In the genomic region with DNA sequence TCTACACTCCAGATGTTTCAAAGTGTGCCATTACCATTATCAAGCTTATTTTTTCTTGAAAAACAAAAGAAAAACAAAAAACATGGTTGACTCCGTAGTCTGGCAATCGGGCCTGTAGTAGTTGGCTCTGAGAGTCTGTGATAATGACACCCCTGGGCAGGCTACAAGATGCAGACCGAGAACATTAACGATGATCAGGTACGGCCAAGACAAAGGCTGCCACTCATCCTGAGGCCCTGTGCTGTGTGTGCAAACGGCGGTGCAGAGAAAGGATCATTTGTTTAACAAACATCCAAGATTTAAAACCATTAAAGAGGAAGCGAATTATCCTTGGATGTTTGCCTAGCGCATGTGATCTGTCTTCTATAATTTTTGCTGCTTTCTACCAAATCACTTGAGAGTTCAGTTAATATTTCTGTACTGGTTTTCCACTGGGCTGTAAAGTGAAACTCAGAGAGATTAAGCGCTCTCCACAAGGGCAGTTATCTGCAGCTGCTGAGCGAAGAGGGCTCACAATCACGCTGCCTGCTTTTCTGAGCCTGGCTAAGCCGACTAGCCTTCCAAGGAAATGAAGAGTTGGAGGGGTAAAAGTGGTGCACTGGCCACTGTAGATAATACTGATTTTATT, we compare ENCODE assay signal across 9 mouse cellular contexts.
DNase-seq lines count a peak whose midpoint lies in the region; ATAC-seq and TF ChIP-seq lines count a peak whose summit lies in the region.
"Had no signal": no experiment of that assay in that cellular context is flagged by ENCODE, and none has a peak within 500 bp of the region (broad histone marks: within the 10 kb centered on the region; RNA-seq: fewer than 3 reads in every experiment).

No protein-coding gene starts in this region.

- WGBS in lung, postnatal 0 days: 33% methylated on average over 13 of the region's 13 CpGs
- 46% methylated on average over 13 of the region's 13 CpGs for WGBS in heart, postnatal 0 days

- peak overlapping the region; percentile 37 for H3K4me2 ChIP-seq in lung, postnatal 0 days (replicated peaks; ENCODE audit: low read depth, low read length)
- H3K4me2 ChIP-seq in heart, postnatal 0 days (ENCODE audit: low read depth, low read length): peak overlapping the region; percentile 35
- H3K4me2 ChIP-seq: liver, embryonic 13.5 days had no signal

- H3K27ac ChIP-seq in lung, postnatal 0 days (ENCODE audit: low read length): no peak overlapping the region
- no peak overlapping the region for H3K27ac ChIP-seq in heart, postnatal 0 days (ENCODE audit: low read depth)
- H3K27ac ChIP-seq: liver, embryonic 13.5 days had no signal

- DNase-seq in adrenal gland, postnatal 10 days: peak; percentile 11
- no peak for DNase-seq in adrenal gland, adult 2 months
- peak; percentile 9 for DNase-seq in lung, postnatal 0 days (ENCODE audit: low spot score)
- DNase-seq in lung, postnatal 10 days: no peak
- peak; percentile 14 for DNase-seq in heart, postnatal 0 days (ENCODE audit: low spot score)
- DNase-seq in retina, postnatal 7 days (ENCODE audit: low read depth, low spot score): peak; percentile 9
- DNase-seq in left cerebral cortex, adult 11 months (ENCODE audit: low spot score): no peak
- DNase-seq in left cerebral cortex, adult 8-10 months (ENCODE audit: low spot score in 2 of 2): no peak
- DNase-seq: liver, embryonic 13.5 days had no signal

- TF ChIP-seq EP300 in lung, postnatal 0 days (IDR thresholded peaks at IDR 0.05): no peak
- TF ChIP-seq EP300 in heart, postnatal 0 days (IDR thresholded peaks at IDR 0.05; ENCODE audit: low read depth): no peak

- 0 out of 2 replicates have a peak, but pooled peaks cover 3% of the 10 kb centered on the region for H3K4me1 ChIP-seq in lung, postnatal 0 days (ENCODE audit: insufficient read depth, low read depth, low read length)
- H3K4me1 ChIP-seq in heart, postnatal 0 days (ENCODE audit: control insufficient read depth, insufficient read depth): peaks cover 16% of the 10 kb centered on the region
- H3K4me1 ChIP-seq: liver, embryonic 13.5 days had no signal

- H3K27me3 ChIP-seq in lung, postnatal 0 days (replicated peaks; ENCODE audit: insufficient read depth, low read length): no peaks in the 10 kb centered on the region
- H3K27me3 ChIP-seq in heart, postnatal 0 days (ENCODE audit: control insufficient read depth, insufficient read depth, low read length): 0 out of 2 replicates have a peak, but pooled peaks cover 4% of the 10 kb centered on the region
- H3K27me3 ChIP-seq: liver, embryonic 13.5 days had no signal

- no peak for TF ChIP-seq CTCF in lung, postnatal 0 days (IDR thresholded peaks at IDR 0.05)
- TF ChIP-seq CTCF in heart, postnatal 0 days (IDR thresholded peaks at IDR 0.05; ENCODE audit: low read depth): no peak

- H3K9me3 ChIP-seq in lung, postnatal 0 days (ENCODE audit: low read length): no peaks in the 10 kb centered on the region
- H3K9me3 ChIP-seq in heart, postnatal 0 days (replicated peaks; ENCODE audit: control insufficient read depth, low read length): no peaks in the 10 kb centered on the region
- H3K9me3 ChIP-seq: liver, embryonic 13.5 days had no signal

- H3K9ac ChIP-seq in lung, postnatal 0 days (replicated peaks; ENCODE audit: low read depth): no peak overlapping the region
- no peak overlapping the region for H3K9ac ChIP-seq in heart, postnatal 0 days (replicated peaks; ENCODE audit: low read depth, low read length)
- H3K9ac ChIP-seq: liver, embryonic 13.5 days had no signal

- peak overlapping the region; percentile 12; the same call in 1 of the 2 replicates for H3K4me3 ChIP-seq in lung, postnatal 0 days (ENCODE audit: low read depth, low read length)
- no peak overlapping the region for H3K4me3 ChIP-seq in heart, postnatal 0 days (ENCODE audit: low read depth, low read length)
- H3K4me3 ChIP-seq: liver, embryonic 13.5 days had no signal

- no peak for ATAC-seq in lung, postnatal 0 days
- ATAC-seq in heart, postnatal 0 days (ENCODE audit: insufficient read depth, low read depth): no peak; the same call in 1 of the 2 replicates

- no peaks in the 10 kb centered on the region for H3K36me3 ChIP-seq in lung, postnatal 0 days (ENCODE audit: insufficient read depth, low read length)
- H3K36me3 ChIP-seq in heart, postnatal 0 days (replicated peaks; ENCODE audit: control insufficient read depth, insufficient read depth, low read length): no peaks in the 10 kb centered on the region
- H3K36me3 ChIP-seq: liver, embryonic 13.5 days had no signal

Comparison
In these comparisons a context has a peak if more than half of its experiments do, and no peak if none do; other contexts are left out.
1. DNase-seq: peak in adrenal gland, postnatal 10 days (single experiment), lung, postnatal 0 days (single experiment), heart, postnatal 0 days (single experiment) and retina, postnatal 7 days (single experiment); none in adrenal gland, adult 2 months (single experiment), lung, postnatal 10 days (single experiment), left cerebral cortex, adult 11 months (single experiment) and left cerebral cortex, adult 8-10 months (0 of 2).